Mouse (Mus musculus) midbrain, embryonic 15.5 days (tissue): ENCODE data around the gene Psg16. TPM values are rescaled to one million over a fixed set of nuclear protein-coding genes. Genes with fewer than 3 reads are reported as not detected.

ENCODE experiments used
- ATAC-seq: fragments of 200-750 bp; cut with Nextera tagmentation; replicated peaks from 2 replicates; pipeline ENCODE4 v1.8.0; 2017; ENCODE audit warnings: moderate TSS enrichment
- H3K27ac ChIP-seq: fragments of 300-500 bp; sonication (generic); 2 replicates; pipeline ENCODE4 v1.5.1; 2015; ENCODE audit warnings: mild to moderate bottlenecking, inconsistent platforms
- H3K27me3 ChIP-seq: fragments of 300-500 bp; sonication (generic); replicated peaks from 2 replicates; pipeline ENCODE4 v1.6.1; 2015; ENCODE audit warnings: inconsistent platforms
- H3K36me3 ChIP-seq: fragments of 300-500 bp; sonication (generic); replicated peaks from 2 replicates; pipeline ENCODE4 v1.6.1; 2015; ENCODE audit warnings: inconsistent platforms
- H3K4me1 ChIP-seq: fragments of 300-500 bp; sonication (generic); 2 replicates; pipeline ENCODE4 v1.6.1; 2015; ENCODE audit warnings: inconsistent platforms
- H3K4me2 ChIP-seq: fragments of 300-500 bp; sonication (generic); 2 replicates; pipeline ENCODE4 v1.6.1; 2015; ENCODE audit warnings: inconsistent platforms, mild to moderate bottlenecking, moderate library complexity
- H3K4me3 ChIP-seq: fragments of 300-500 bp; sonication (generic); 2 replicates; pipeline ENCODE4 v1.5.1; 2015; ENCODE audit warnings: mild to moderate bottlenecking, inconsistent platforms
- H3K9ac ChIP-seq: fragments of 300-500 bp; sonication (generic); 2 replicates; pipeline ENCODE4 v1.6.1; 2015; ENCODE audit warnings: mild to moderate bottlenecking, inconsistent platforms
- H3K9me3 ChIP-seq: fragments of 300-500 bp; sonication (generic); 2 replicates; pipeline ENCODE4 v1.6.1; 2016; ENCODE audit warnings: inconsistent platforms
- WGBS: fragments of 180-500 bp; shearing (Covaris S2); methylation state at CpG from one replicate; pipeline ENCODE4 v1.1.7; 2015; ENCODE audit warnings: mixed read lengths; 5-methylcytosine and 5-hydroxymethylcytosine counted together
- polyA plus RNA-seq: library from polyadenylated mRNA; unstranded; fragments of >200 nt; fragmentation: Nextera tagmentation; extraction: Ambion mirVana; gene quantifications from 2 replicates; pipeline ENCODE4 v1.2.1, GENCODE M21; 2015

Psg16 gene
- 4.4 and 6.1 TPM in 2 replicates for polyA plus RNA-seq

GRCm38 (mm10) chr7:17073904-17074615, at the start of gene Psg16:
Gene Psg16 (plus strand): TSS chr7:17074040.
- 68% methylated on average over 23 of the region's 23 CpGs for WGBS
- Histone ChIP-seq H3K27me3 (no peaks in the 10 kb centered on the region), H3K36me3 (no peaks in the 10 kb centered on the region), H3K27ac (no peak within 1 kb of the TSS), H3K9ac (no peak within 1 kb of the TSS), H3K9me3 (no peaks in the 10 kb centered on the region), H3K4me1 (no peaks in the 10 kb centered on the region), H3K4me2 (peak within 1 kb of the TSS; percentile 28), H3K4me3 (peak within 1 kb of the TSS; percentile 11)
- ATAC-seq = peak; percentile 93

GRCm38 (mm10) chr7:17024141-17024540, 49.7 kb upstream of the Psg16 start:
- no peak overlapping the region for H3K4me3 ChIP-seq
- 90% methylated on average over 6 of the region's 6 CpGs for WGBS
- no peak overlapping the region for H3K27ac ChIP-seq
- peaks cover 27% of the 10 kb centered on the region for H3K36me3 ChIP-seq
- H3K27me3 ChIP-seq = no peaks in the 10 kb centered on the region
- H3K4me2 ChIP-seq = no peak overlapping the region
- no peak for ATAC-seq
- H3K4me1 ChIP-seq = peaks cover 30% of the 10 kb centered on the region
- H3K9ac ChIP-seq = no peak overlapping the region
- no peaks in the 10 kb centered on the region for H3K9me3 ChIP-seq

GRCm38 (mm10) chr7:17024814-17025504, 48.9 kb upstream of the Psg16 start:
- WGBS = 88% methylated on average over 10 of the region's 10 CpGs
- no peak overlapping the region for H3K4me3 ChIP-seq
- H3K27me3 ChIP-seq = no peaks in the 10 kb centered on the region
- H3K4me1 ChIP-seq = peaks cover 30% of the 10 kb centered on the region
- no peak for ATAC-seq
- no peak overlapping the region for H3K9ac ChIP-seq
- peaks cover 27% of the 10 kb centered on the region for H3K36me3 ChIP-seq
- no peaks in the 10 kb centered on the region for H3K9me3 ChIP-seq
- no peak overlapping the region for H3K4me2 ChIP-seq
- no peak overlapping the region for H3K27ac ChIP-seq

- Histone ChIP-seq H3K27me3 (no peaks in the 10 kb centered on the region), H3K4me1 (peaks cover 30% of the 10 kb centered on the region), H3K9ac (peak overlapping the region; percentile 8; the same call in 1 of the 2 replicates), H3K36me3 (peaks cover 25% of the 10 kb centered on the region), H3K4me3 (no peak overlapping the region), H3K27ac (no peak overlapping the region), H3K4me2 (peak overlapping the region; percentile 77), H3K9me3 (no peaks in the 10 kb centered on the region)
- ATAC-seq = no peak
- WGBS = 85% methylated on average over 4 of the region's 4 CpGs
These were observed 48.3 kb upstream of the Psg16 start for GRCm38 (mm10) chr7:17025505-17025894.

- peak overlapping the region; percentile 8 for H3K9ac ChIP-seq
These were observed 47.8 kb upstream of the Psg16 start for GRCm38 (mm10) chr7:17025896-17026622.

GRCm38 (mm10) chr7:17026710-17027587, 46.9 kb upstream of the Psg16 start:
- WGBS = 9% methylated on average over 24 of the region's 24 CpGs

More at GRCm38 (mm10) chr7:17025896-17026622, 47.8 kb upstream of the Psg16 start:
- no peaks in the 10 kb centered on the region for H3K27me3 ChIP-seq
- H3K4me3 ChIP-seq = peak overlapping the region; percentile 80; the same call in 1 of the 2 replicates
- no peak overlapping the region for H3K27ac ChIP-seq
- ATAC-seq = no peak
- peaks cover 20% of the 10 kb centered on the region for H3K36me3 ChIP-seq
- no peaks in the 10 kb centered on the region for H3K9me3 ChIP-seq
- 76% methylated on average over 9 of the region's 9 CpGs for WGBS
- H3K4me2 ChIP-seq = peak overlapping the region; percentile 77
- peaks cover 30% of the 10 kb centered on the region for H3K4me1 ChIP-seq

GRCm38 (mm10) chr7:17027588-17028343, 46.1 kb upstream of the Psg16 start, which contains the start of gene Ppp5c:
Gene Ppp5c (minus strand): TSS chr7:17027924.
- Histone ChIP-seq H3K36me3 (0 out of 2 replicates have a peak, but pooled peaks cover 3% of the 10 kb centered on the region), H3K4me1 (peaks cover 30% of the 10 kb centered on the region), H3K27me3 (no peaks in the 10 kb centered on the region), H3K9ac (peak within 1 kb of the TSS; percentile 76), H3K27ac (peak within 1 kb of the TSS; percentile 78), H3K4me3 (peak within 1 kb of the TSS; percentile 80), H3K9me3 (no peaks in the 10 kb centered on the region), H3K4me2 (peak within 1 kb of the TSS; percentile 77)
- peak; percentile 88 for ATAC-seq
- 1% methylated on average over 58 of the region's 58 CpGs for WGBS

More at GRCm38 (mm10) chr7:17026710-17027587, 46.9 kb upstream of the Psg16 start:
- Histone ChIP-seq H3K36me3 (peaks cover 11% of the 10 kb centered on the region; the same call in 1 of the 2 replicates), H3K9me3 (no peaks in the 10 kb centered on the region), H3K27me3 (no peaks in the 10 kb centered on the region), H3K9ac (peak overlapping the region; percentile 76), H3K4me1 (peaks cover 30% of the 10 kb centered on the region), H3K4me3 (peak overlapping the region; percentile 80), H3K27ac (peak overlapping the region; percentile 78), H3K4me2 (peak overlapping the region; percentile 77)
- ATAC-seq = peak; percentile 21; the same call in 1 of the 2 replicates

- 0 out of 2 replicates have a peak, but pooled peaks cover 3% of the 10 kb centered on the region for H3K36me3 ChIP-seq
- no peak overlapping the region for H3K9ac ChIP-seq
- 78% methylated on average over 7 of the region's 7 CpGs for WGBS
- no peak overlapping the region for H3K4me2 ChIP-seq
- H3K4me1 ChIP-seq = peaks cover 30% of the 10 kb centered on the region
- ATAC-seq = no peak
- H3K27me3 ChIP-seq = no peaks in the 10 kb centered on the region
- H3K9me3 ChIP-seq = no peaks in the 10 kb centered on the region
- H3K27ac ChIP-seq = no peak overlapping the region
- H3K4me3 ChIP-seq = no peak overlapping the region
These were observed 44.9 kb upstream of the Psg16 start for GRCm38 (mm10) chr7:17028923-17029322.

GRCm38 (mm10) chr7:17030239-17030638, 43.6 kb upstream of the Psg16 start:
- no peaks in the 10 kb centered on the region for H3K27me3 ChIP-seq
- WGBS = 84% methylated on average over 7 of the region's 7 CpGs
- no peak overlapping the region for H3K4me3 ChIP-seq
- H3K9me3 ChIP-seq = no peaks in the 10 kb centered on the region
- H3K27ac ChIP-seq = no peak overlapping the region
- H3K4me1 ChIP-seq = peaks cover 21% of the 10 kb centered on the region
- no peak overlapping the region for H3K4me2 ChIP-seq
- ATAC-seq = no peak
- H3K9ac ChIP-seq = no peak overlapping the region
- H3K36me3 ChIP-seq = no peaks in the 10 kb centered on the region

- Histone ChIP-seq H3K4me3 (no peak overlapping the region), H3K27me3 (no peaks in the 10 kb centered on the region), H3K4me2 (no peak overlapping the region), H3K9me3 (no peaks in the 10 kb centered on the region), H3K36me3 (no peaks in the 10 kb centered on the region), H3K4me1 (peaks cover 3% of the 10 kb centered on the region; the same call in 1 of the 2 replicates), H3K9ac (no peak overlapping the region), H3K27ac (no peak overlapping the region)
- 15% methylated on average over 9 of the region's 9 CpGs for WGBS
- peak; percentile 75 for ATAC-seq
These were observed 35.7 kb upstream of the Psg16 start for GRCm38 (mm10) chr7:17038018-17038695.
